Comparison of ENCODE assay signal across 27 mouse cellular contexts in the genomic region with DNA sequence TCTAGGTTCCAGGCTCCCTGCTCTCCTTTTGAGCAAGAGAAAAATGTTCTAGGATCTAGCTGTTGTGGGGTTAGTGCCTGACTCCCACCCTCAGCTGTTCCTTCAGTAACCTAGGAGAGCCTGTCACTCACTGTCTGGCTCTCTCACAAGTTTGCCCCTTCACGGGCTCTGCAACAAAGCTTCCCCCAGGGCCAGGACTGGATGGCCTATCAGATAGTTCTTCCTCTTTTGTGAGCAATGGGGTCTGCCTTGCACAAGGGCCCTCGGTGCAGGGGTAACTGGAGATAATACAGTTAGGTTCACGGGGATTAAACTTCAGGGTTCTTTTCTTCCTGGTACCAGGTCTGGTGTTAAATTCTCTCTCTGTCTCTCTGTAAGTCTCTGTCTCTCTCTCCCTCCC. TPM values are rescaled to one million over a fixed set of nuclear protein-coding genes. Genes with fewer than 3 reads are reported as not detected.
DNase-seq lines count a peak whose midpoint lies in the region; ATAC-seq and TF ChIP-seq lines count a peak whose summit lies in the region.
"Had no signal": no experiment of that assay in that cellular context is flagged by ENCODE, and none has a peak within 500 bp of the region (broad histone marks: within the 10 kb centered on the region; RNA-seq: fewer than 3 reads in every experiment).

No protein-coding gene starts in this region.

- intact Hi-C loops in gastrocnemius, adult 2 months (cut with DNase I): no loop called here
- intact Hi-C loops in gastrocnemius, postnatal 14 days (cut with DNase I; ENCODE audit: low total_unique reads): no loop called here

- ATAC-seq in granulocyte monocyte progenitor cell, adult 5-6 weeks (replicated peaks; ENCODE audit: poor library complexity, severe bottlenecking): peak; percentile 72
- no peak for ATAC-seq in heart, embryonic 11.5 days (replicated peaks; ENCODE audit: insufficient number of reproducible peaks, low FRiP score, low TSS enrichment)
- ATAC-seq: forebrain, embryonic 15.5 days; hindbrain, postnatal 0 days; inflammation-experienced regulatory T-cells, adult 6 months; intestine, embryonic 16.5 days; Patski had no signal

- H3K4me3 ChIP-seq in gastrocnemius, adult 2 months: no peak overlapping the region
- no peak overlapping the region for H3K4me3 ChIP-seq in heart, embryonic 11.5 days (ENCODE audit: low read depth, low read length)
- H3K4me3 ChIP-seq: embryonic facial prominence, embryonic 13.5 days; erythroblast, embryonic 14.5 days; forebrain, embryonic 12.5 days; forebrain, embryonic 15.5 days; heart, embryonic 13.5 days had no signal

- H3K9me3 ChIP-seq in heart, embryonic 11.5 days (replicated peaks; ENCODE audit: control insufficient read depth, low read length): no peaks in the 10 kb centered on the region
- H3K9me3 ChIP-seq: embryonic facial prominence, embryonic 13.5 days; forebrain, embryonic 12.5 days; forebrain, embryonic 15.5 days; heart, embryonic 13.5 days had no signal

- peaks cover 14% of the 10 kb centered on the region for H3K4me1 ChIP-seq in heart, embryonic 11.5 days (ENCODE audit: control insufficient read depth, insufficient read depth, low read length)
- H3K4me1 ChIP-seq: forebrain, embryonic 12.5 days; forebrain, embryonic 15.5 days had no signal

- H3K4me2 ChIP-seq in heart, embryonic 11.5 days: no peak overlapping the region
- H3K4me2 ChIP-seq: embryonic facial prominence, embryonic 13.5 days; forebrain, embryonic 12.5 days; forebrain, embryonic 15.5 days; heart, embryonic 13.5 days; hindbrain, embryonic 14.5 days had no signal

- H3K36me3 ChIP-seq in heart, embryonic 11.5 days (ENCODE audit: control insufficient read depth, insufficient read depth, low read length): no peaks in the 10 kb centered on the region
- H3K36me3 ChIP-seq: embryonic facial prominence, embryonic 13.5 days; forebrain, embryonic 12.5 days; forebrain, embryonic 15.5 days; G1E; heart, embryonic 13.5 days had no signal

- H3K27ac ChIP-seq in gastrocnemius, adult 2 months: peak overlapping the region; percentile 43
- no peak overlapping the region for H3K27ac ChIP-seq in heart, embryonic 11.5 days (ENCODE audit: low read depth, low read length)
- H3K27ac ChIP-seq: embryonic facial prominence, embryonic 13.5 days; forebrain, embryonic 12.5 days; forebrain, embryonic 15.5 days; heart, embryonic 13.5 days; hindbrain, embryonic 14.5 days; hindbrain, postnatal 0 days had no signal

- 38% methylated on average over 3 of the region's 3 CpGs for WGBS in heart, embryonic 11.5 days (ENCODE audit: insufficient replicate concordance)

- TF ChIP-seq CTCF in gastrocnemius, adult 2 months (IDR thresholded peaks at IDR 0.05): no peak

- 0 out of 2 replicates have a peak, but pooled peaks cover 3% of the 10 kb centered on the region for H3K27me3 ChIP-seq in heart, embryonic 11.5 days (ENCODE audit: control insufficient read depth, insufficient read depth, low read length)
- H3K27me3 ChIP-seq: embryonic facial prominence, embryonic 13.5 days; forebrain, embryonic 15.5 days had no signal

- no peak for DNase-seq in gastrocnemius, adult 2 months
- no peak for DNase-seq in gastrocnemius, postnatal 14 days
- peak; percentile 49 to 52 for DNase-seq in B cell, adult 2 months
- no peak for DNase-seq in cerebellum, adult 11-12 months
- DNase-seq: adrenal gland, postnatal 10 days; adrenal gland, postnatal 36 days; cerebellum, adult 11 months; cerebellum, adult 8-10 months; cerebellum, postnatal 10 days; cerebellum, postnatal 36 days; gastrocnemius, postnatal 10 days; heart, adult 18-20 months; heart, postnatal 14 days; heart, postnatal 4 days had no signal

- no peak overlapping the region for H3K9ac ChIP-seq in heart, embryonic 11.5 days (ENCODE audit: low read depth, low read length)
- H3K9ac ChIP-seq: embryonic facial prominence, embryonic 13.5 days; forebrain, embryonic 12.5 days; forebrain, embryonic 15.5 days; heart, embryonic 13.5 days; hindbrain, embryonic 14.5 days had no signal

RNA-seq across cellular contexts. Expression of gene Irf8, which starts 30.5 kb away (rescaled TPM):
- total RNA-seq in gastrocnemius, adult 2 months (2021): 10 to 100 TPM in 1 of 2 experiments, 1 to 10 TPM in 1; 4.8 to 11.2 TPM
- 1 to 10 TPM; 2.4 to 3.0 TPM for total RNA-seq in gastrocnemius, postnatal 14 days (2021)
- total RNA-seq in granulocyte monocyte progenitor cell, adult 5-6 weeks (2014; fragmentation: Nextera tagmentation): 213 and 215 TPM in 2 replicates
- total RNA-seq in granulocyte monocyte progenitor cell, adult 5-6 weeks (2017): 171 and 196 TPM in 2 replicates
- polyA plus RNA-seq in heart, embryonic 11.5 days (2014; fragmentation: Nextera tagmentation; extraction: Ambion mirVana): 3.2 and 3.9 TPM in 2 replicates

Comparison
In these comparisons a context has a peak if more than half of its experiments do, and no peak if none do; other contexts are left out.
1. DNase-seq: peak in B cell, adult 2 months (2 of 2); none in gastrocnemius, adult 2 months (single experiment), gastrocnemius, postnatal 14 days (single experiment) and cerebellum, adult 11-12 months (single experiment).
2. RNA of gene Irf8, which starts 30.5 kb away (total RNA-seq): 171 to 215 TPM in granulocyte monocyte progenitor cell, adult 5-6 weeks; 4.8 to 11.2 TPM in gastrocnemius, adult 2 months and 2.4 to 3.0 TPM in gastrocnemius, postnatal 14 days; every median in the first group is over 10 times any median in the second.